Mouse (Mus musculus) myocyte (in vitro differentiated cells): ENCODE data around the gene Dbh. TPM values are rescaled to one million over a fixed set of nuclear protein-coding genes. Genes with fewer than 3 reads are reported as not detected.

Experiments used
- H3K27me3 ChIP-seq: one replicate; pipeline ENCODE4 v1.6.1; 2011; ENCODE audit not compliant: control insufficient read depth, insufficient read depth, insufficient read length
- H3K36me3 ChIP-seq: one replicate; pipeline ENCODE4 v1.6.1; 2011; ENCODE audit not compliant: control insufficient read depth, insufficient read depth
- H3K4me2 ChIP-seq: one replicate; pipeline ENCODE4 v1.6.1; 2011; ENCODE audit warnings: low read depth, control low read depth
- H3K4me3 ChIP-seq: one replicate; pipeline ENCODE4 v1.5.1; 2011; ENCODE audit warnings: mild to moderate bottlenecking, control low read depth, moderate library complexity
- H3K79me2 ChIP-seq: one replicate; pipeline ENCODE4 v1.6.1; 2011; ENCODE audit not compliant: control insufficient read depth, insufficient read depth
- H3ac ChIP-seq: one replicate; pipeline ENCODE4 v1.6.1; 2011; ENCODE audit not compliant: control insufficient read depth, insufficient read length
- CEBPB ChIP-seq: IDR thresholded peaks from 2 replicates; pipeline ENCODE4 v1.6.1; 2011; ENCODE audit warnings: mild to moderate bottlenecking, moderate library complexity; ENCODE audit not compliant: poor library complexity, insufficient read depth, severe bottlenecking
- E2F4 ChIP-seq: IDR thresholded peaks from one replicate; pipeline ENCODE4 v1.6.1; 2011; ENCODE audit warnings: mild to moderate bottlenecking, control low read depth, moderate library complexity; ENCODE audit not compliant: insufficient read depth
- MAX ChIP-seq: IDR thresholded peaks from one replicate; pipeline ENCODE4 v1.6.1; 2011; ENCODE audit warnings: low read depth, mild to moderate bottlenecking, control low read depth
- MYOD1 ChIP-seq, 3 experiments: IDR thresholded peaks; one replicate each; pipeline ENCODE4 v1.6.1; 2011; ENCODE audit warnings: control low read depth in 2 of 3, low read depth in 2 of 3, mild to moderate bottlenecking in 2 of 3, moderate library complexity in 1 of 3; ENCODE audit not compliant: insufficient read length in 2 of 3, control insufficient read depth in 1 of 3
- MYOG ChIP-seq, 3 experiments: IDR thresholded peaks; one replicate each; pipeline ENCODE4 v1.6.1; 2011; ENCODE audit warnings: control low read depth in 2 of 3, low read depth in 2 of 3, mild to moderate bottlenecking in 2 of 3; ENCODE audit not compliant: insufficient read length in 2 of 3, control insufficient read depth in 1 of 3, insufficient read depth in 1 of 3
- POLR2A ChIP-seq: IDR thresholded peaks from one replicate; pipeline ENCODE4 v1.6.1; 2011; ENCODE audit warnings: low read depth, mild to moderate bottlenecking, control low read depth, moderate library complexity; ENCODE audit not compliant: insufficient read length
- POLR2AphosphoS2 ChIP-seq: IDR thresholded peaks from one replicate; pipeline ENCODE4 v1.6.1; 2011; ENCODE audit warnings: low read depth, control low read depth; ENCODE audit not compliant: insufficient read length
- REST ChIP-seq: IDR thresholded peaks from one replicate; pipeline ENCODE4 v1.6.1; 2011; ENCODE audit warnings: mild to moderate bottlenecking, control low read depth, moderate library complexity; ENCODE audit not compliant: insufficient read depth, insufficient read length
- SRF ChIP-seq: IDR thresholded peaks from one replicate; pipeline ENCODE4 v1.6.1; 2011; ENCODE audit warnings: low read depth; ENCODE audit not compliant: control insufficient read depth, insufficient read length
- TCF12 ChIP-seq: IDR thresholded peaks from one replicate; pipeline ENCODE4 v1.6.1; 2011; ENCODE audit warnings: mild to moderate bottlenecking, control low read depth; ENCODE audit not compliant: poor library complexity, insufficient read depth, severe bottlenecking
- TCF3 ChIP-seq: IDR thresholded peaks from one replicate; pipeline ENCODE4 v1.6.1; 2011; ENCODE audit warnings: low read depth, control low read depth; ENCODE audit not compliant: insufficient read length
- USF1 ChIP-seq: IDR thresholded peaks from one replicate; pipeline ENCODE4 v1.6.1; 2011; ENCODE audit warnings: low read depth, mild to moderate bottlenecking, control low read depth, moderate library complexity
- polyA plus RNA-seq: library from polyadenylated mRNA; unstranded; fragments of >200 nt; fragmentation: generic; extraction: Trizol; gene quantifications from one replicate; pipeline ENCODE4 v1.2.1, GENCODE M21; 2012; ENCODE audit warnings: missing spikeins

Dbh gene
- 8.2 TPM for polyA plus RNA-seq

DNA sequence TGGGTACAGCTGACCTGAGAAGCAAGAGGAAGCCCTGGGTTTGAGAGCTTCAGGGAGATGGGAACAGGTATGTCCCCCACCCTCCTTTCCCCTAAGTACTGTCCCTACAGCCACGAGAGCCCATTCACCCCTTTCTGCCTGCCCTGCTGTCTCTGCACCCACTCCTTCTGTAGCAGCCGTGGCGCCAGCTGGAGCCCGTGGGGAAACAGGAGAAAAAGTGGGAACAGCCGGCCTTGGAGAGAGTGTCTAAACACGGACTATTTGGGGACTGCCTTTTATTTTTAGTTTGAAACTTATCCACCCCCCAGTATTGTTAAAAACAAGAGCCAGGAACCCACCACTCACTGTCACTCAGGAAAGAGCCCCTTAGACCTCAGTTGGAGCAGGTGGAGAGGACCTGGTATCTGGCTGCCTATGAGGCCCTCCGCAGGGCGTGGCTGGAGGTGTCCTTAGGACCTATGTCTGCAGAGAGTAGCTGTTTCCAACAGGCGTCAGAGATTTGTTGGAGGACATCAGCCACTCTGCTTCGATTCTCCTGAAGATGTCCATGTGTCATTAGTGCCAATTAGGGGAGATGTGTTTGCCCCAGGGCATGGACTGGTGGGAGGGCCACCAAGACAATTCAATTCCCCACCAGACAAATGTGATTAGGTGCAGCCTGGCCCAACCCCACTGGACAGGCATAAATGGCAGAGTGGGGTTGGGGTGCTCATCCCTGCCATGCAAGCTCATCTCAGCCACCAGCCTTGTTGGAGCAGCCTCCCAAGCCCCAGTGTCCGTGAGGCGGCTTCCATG is at the start of gene Dbh:
Gene Dbh, plus strand, starts transcription at position 438 of the 795 bp plus-strand sequence.
- no peak within 1 kb of the TSS for H3K4me2 ChIP-seq
- no peaks in the 10 kb centered on the region for H3K79me2 ChIP-seq
- no peak within 1 kb of the TSS for H3ac ChIP-seq
- peaks cover 47% of the 10 kb centered on the region for H3K27me3 ChIP-seq
- no peak within 1 kb of the TSS for H3K4me3 ChIP-seq
- TF ChIP-seq MYOG (IDR thresholded peaks at IDR 0.05; ENCODE audit: control insufficient read depth in 1 of 3, insufficient read depth in 1 of 3, insufficient read length in 2 of 3, low read depth in 2 of 3) (no peak), CEBPB (no peak), TCF3 (no peak), USF1 (no peak), REST (no peak), POLR2AphosphoS2 (no peak)
- no peaks in the 10 kb centered on the region for H3K36me3 ChIP-seq

DNA sequence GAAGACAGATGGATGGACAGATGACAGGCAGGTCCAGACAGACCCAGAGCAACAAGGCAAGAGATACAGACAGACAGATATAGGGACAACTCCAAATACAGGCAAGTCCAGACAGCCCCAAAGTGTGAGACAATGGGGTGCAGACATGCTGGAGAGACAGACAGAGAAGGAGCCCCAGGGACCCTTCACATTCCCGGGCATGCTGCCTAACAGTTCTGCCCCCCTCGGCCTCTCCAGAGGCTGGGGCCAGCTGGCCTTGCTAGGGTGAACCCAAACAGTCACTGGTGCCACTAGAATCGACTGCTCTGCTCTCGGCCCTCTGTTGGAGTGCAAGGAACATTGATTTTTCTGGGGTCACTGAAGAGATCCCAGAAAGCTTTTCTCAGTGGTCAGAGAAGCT is 46.6 kb upstream of the Dbh start:
- no peaks in the 10 kb centered on the region for H3K79me2 ChIP-seq
- H3K36me3 ChIP-seq, result no peaks in the 10 kb centered on the region
- no peak overlapping the region for H3K4me3 ChIP-seq
- H3ac ChIP-seq, result no peak overlapping the region
- TF ChIP-seq SRF, result no peak
- TF ChIP-seq E2F4, result no peak
- no peak for TF ChIP-seq REST
- no peak for TF ChIP-seq MYOD1 (IDR thresholded peaks at IDR 0.05; ENCODE audit: control insufficient read depth in 1 of 3, insufficient read length in 2 of 3, low read depth in 2 of 3)
- TF ChIP-seq TCF12, result no peak
- TF ChIP-seq POLR2A, result no peak
- no peak for TF ChIP-seq MAX
- no peak for TF ChIP-seq CEBPB
- no peak for TF ChIP-seq POLR2AphosphoS2
- no peak for TF ChIP-seq USF1
- no peak for TF ChIP-seq MYOG (IDR thresholded peaks at IDR 0.05; ENCODE audit: control insufficient read depth in 1 of 3, insufficient read depth in 1 of 3, insufficient read length in 2 of 3, low read depth in 2 of 3)
- TF ChIP-seq TCF3, result no peak
- H3K27me3 ChIP-seq, result peaks cover 73% of the 10 kb centered on the region
- no peak overlapping the region for H3K4me2 ChIP-seq

DNA sequence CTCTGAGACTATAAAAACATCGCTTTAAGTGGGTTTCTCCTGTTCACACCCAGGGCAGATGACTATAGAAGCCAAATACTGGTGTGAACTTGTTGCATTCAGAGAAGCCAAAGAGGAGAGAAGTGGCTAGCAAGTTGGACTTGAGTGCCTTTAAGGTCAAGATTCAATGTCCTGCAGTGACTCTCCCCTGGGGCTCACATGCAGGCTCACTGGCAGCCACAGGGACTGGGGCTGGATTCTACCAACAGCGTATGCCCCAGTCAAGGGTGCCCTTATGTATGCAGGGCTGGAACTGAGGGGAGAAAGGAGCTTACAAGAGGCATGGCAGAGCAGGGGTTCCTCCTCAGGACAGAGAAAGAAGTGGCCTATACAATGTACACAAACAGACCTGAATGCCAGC is 45.3 kb upstream of the Dbh start:
- Histone ChIP-seq H3K27me3 (peaks cover 65% of the 10 kb centered on the region), H3K79me2 (no peaks in the 10 kb centered on the region), H3K4me3 (no peak overlapping the region), H3ac (no peak overlapping the region), H3K36me3 (no peaks in the 10 kb centered on the region), H3K4me2 (no peak overlapping the region)
- no peak for TF ChIP-seq TCF3
- no peak for TF ChIP-seq REST

DNA sequence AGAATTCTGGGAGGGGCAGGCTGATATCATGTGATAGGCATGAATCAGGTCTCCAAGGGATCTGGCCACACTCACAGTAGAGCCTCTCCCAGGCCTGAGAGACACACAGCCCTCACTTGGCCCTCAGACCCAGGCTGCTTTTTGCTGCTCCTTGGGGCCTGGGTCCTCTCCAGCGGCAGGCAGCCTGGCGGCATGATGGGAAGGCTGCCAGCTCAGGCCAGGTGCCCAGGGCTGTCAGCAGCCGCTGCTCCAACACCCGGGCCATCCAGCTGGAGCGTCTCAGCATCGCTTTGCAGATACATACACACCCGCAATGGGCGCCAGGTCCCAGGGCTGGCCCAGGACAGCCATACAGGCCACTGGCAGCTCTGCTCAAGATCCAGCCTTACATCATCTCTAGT is 44.8 kb upstream of the Dbh start:
- H3ac ChIP-seq, result no peak overlapping the region
- H3K4me2 ChIP-seq, result no peak overlapping the region
- H3K36me3 ChIP-seq, result no peaks in the 10 kb centered on the region
- no peaks in the 10 kb centered on the region for H3K79me2 ChIP-seq
- no peak overlapping the region for H3K4me3 ChIP-seq
- peaks cover 61% of the 10 kb centered on the region for H3K27me3 ChIP-seq
- TF ChIP-seq E2F4 (no peak), TCF3 (no peak), POLR2AphosphoS2 (no peak), MYOD1 (IDR thresholded peaks at IDR 0.05; ENCODE audit: control insufficient read depth in 1 of 3, insufficient read length in 2 of 3, low read depth in 2 of 3) (no peak)

DNA sequence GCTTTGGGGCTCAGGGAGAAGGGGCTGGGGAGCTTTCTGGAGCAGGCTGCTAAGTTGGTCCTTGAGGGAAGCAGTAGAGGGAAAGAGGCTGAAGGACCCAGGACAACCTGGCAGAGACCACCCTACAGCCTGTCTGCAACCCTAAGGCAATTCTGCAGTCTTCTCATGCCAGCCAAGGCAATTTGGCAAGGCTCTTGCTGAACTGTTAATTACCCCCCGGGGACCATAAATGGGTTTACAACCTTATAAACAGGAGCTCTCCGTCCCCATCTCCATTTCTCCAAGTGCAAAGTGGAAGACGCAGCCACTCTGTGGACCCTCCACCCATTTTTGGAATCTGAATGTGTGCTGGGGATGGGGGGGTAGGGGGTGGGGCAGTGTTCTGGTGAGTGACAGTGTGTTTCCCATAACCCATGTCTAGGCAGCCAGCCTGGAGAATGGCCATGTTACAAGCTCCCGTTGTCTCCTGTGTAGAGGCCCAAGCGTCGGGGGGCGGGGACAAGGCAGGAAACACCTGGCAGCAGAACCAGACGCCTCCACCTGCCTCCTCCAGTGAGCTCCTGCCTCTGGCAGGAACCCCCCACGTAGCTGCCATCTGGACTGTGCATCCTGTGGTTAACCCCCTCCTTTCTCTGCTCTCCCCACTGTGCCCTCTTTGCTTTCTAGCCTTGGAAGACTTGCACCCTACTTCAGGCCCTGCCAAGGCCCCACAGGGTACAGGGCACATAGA is 43.2 kb upstream of the Dbh start:
- Histone ChIP-seq H3K36me3 (no peaks in the 10 kb centered on the region), H3K79me2 (no peaks in the 10 kb centered on the region), H3K27me3 (peaks cover 47% of the 10 kb centered on the region), H3ac (no peak overlapping the region), H3K4me3 (no peak overlapping the region), H3K4me2 (no peak overlapping the region)
- no peak for TF ChIP-seq POLR2A
- TF ChIP-seq USF1, result no peak
- no peak for TF ChIP-seq CEBPB
- no peak for TF ChIP-seq E2F4
- no peak for TF ChIP-seq MYOG (IDR thresholded peaks at IDR 0.05; ENCODE audit: control insufficient read depth in 1 of 3, insufficient read depth in 1 of 3, insufficient read length in 2 of 3, low read depth in 2 of 3)
- no peak for TF ChIP-seq MYOD1 (IDR thresholded peaks at IDR 0.05; ENCODE audit: control insufficient read depth in 1 of 3, insufficient read length in 2 of 3, low read depth in 2 of 3)
- TF ChIP-seq REST, result no peak
- no peak for TF ChIP-seq POLR2AphosphoS2
- no peak for TF ChIP-seq TCF12
- no peak for TF ChIP-seq TCF3
- no peak for TF ChIP-seq MAX
- no peak for TF ChIP-seq SRF
